8 mouse cellular contexts compared by ENCODE assay signal in genomic region chr2:145934339-145935231, GRCm38 (mm10). TPM values are rescaled to one million over a fixed set of nuclear protein-coding genes. Genes with fewer than 3 reads are reported as not detected.
DNase-seq lines count a peak whose midpoint lies in the region; ATAC-seq and TF ChIP-seq lines count a peak whose summit lies in the region.

Gene Cfap61, plus strand, starts transcription at chr2:145934784.
Gene Crnkl1, minus strand, starts transcription at chr2:145935014.

- no peaks in the 10 kb centered on the region for H3K9me3 ChIP-seq in hindbrain, postnatal 0 days (ENCODE audit: low read length)

- intact Hi-C loops in gastrocnemius, adult 2 months (cut with DNase I): loop anchor here (1.0 kb wide), 1 partner anchor 235 kb away; no protein-coding TSS in a partner anchor
- intact Hi-C loops in left cerebral cortex, adult 2 months (cut with DNase I): loop anchor here (5.0 to 10.0 kb wide), 2 partner anchors 578 to 1110 kb away; partner anchors contain the start of gene Ralgapa2

- peak within 1 kb of the TSS; percentile 87 for H3K4me3 ChIP-seq in gastrocnemius, adult 2 months
- peak within 1 kb of the TSS; percentile 86 for H3K4me3 ChIP-seq in hindbrain, postnatal 0 days (ENCODE audit: low read length)
- peak within 1 kb of the TSS; percentile 74 for H3K4me3 ChIP-seq in left cerebral cortex, adult 2 months

- peak within 1 kb of the TSS; percentile 87 for H3K27ac ChIP-seq in gastrocnemius, adult 2 months
- H3K27ac ChIP-seq in hindbrain, postnatal 0 days: no peak within 1 kb of the TSS
- H3K27ac ChIP-seq in left cerebral cortex, adult 2 months: peak within 1 kb of the TSS; percentile 69

- H3K4me1 ChIP-seq in hindbrain, postnatal 0 days (ENCODE audit: insufficient read depth, low read length): peaks cover 9% of the 10 kb centered on the region; the same call in 1 of the 2 replicates

- no peak for TF ChIP-seq CTCF in gastrocnemius, adult 2 months (IDR thresholded peaks at IDR 0.05)
- no peak for TF ChIP-seq CTCF in hindbrain, postnatal 0 days (IDR thresholded peaks at IDR 0.05; ENCODE audit: low read depth)
- no peak for TF ChIP-seq CTCF in left cerebral cortex, adult 2 months (IDR thresholded peaks at IDR 0.05)

- H3K4me2 ChIP-seq in hindbrain, postnatal 0 days (ENCODE audit: low read depth, low read length): peak within 1 kb of the TSS; percentile 97

- H3K9ac ChIP-seq in hindbrain, postnatal 0 days (replicated peaks; ENCODE audit: low read length): peak within 1 kb of the TSS; percentile 68

- H3K36me3 ChIP-seq in hindbrain, postnatal 0 days (ENCODE audit: insufficient read depth, low read length): peaks cover 20% of the 10 kb centered on the region

- H3K27me3 ChIP-seq in hindbrain, postnatal 0 days (ENCODE audit: insufficient read depth, low read length): no peaks in the 10 kb centered on the region

- peak; percentile 97 for DNase-seq in ZHBTc4 (ENCODE audit: low read depth, low spot score)
- peak; percentile 95 for DNase-seq in gastrocnemius, adult 2 months
- DNase-seq in hindbrain, postnatal 0 days (ENCODE audit: low spot score): peak; percentile 98
- DNase-seq in left cerebral cortex, adult 2 months (ENCODE audit: extremely low spot score in 1 of 2, low spot score in 2 of 2): peak; percentile 93
- peak; percentile 95 to 98 for DNase-seq in right cerebral cortex, adult 2 months (ENCODE audit: low spot score in 2 of 2)
- peak; percentile 94 for DNase-seq in urinary bladder, postnatal 14 days (ENCODE audit: low spot score)

- peak; percentile 98 for ATAC-seq in common myeloid progenitor, adult 5-6 weeks (replicated peaks; ENCODE audit: low read depth, poor library complexity, severe bottlenecking)
- ATAC-seq in hindbrain, postnatal 0 days: peak; percentile 99
- peak; percentile 99 for ATAC-seq in megakaryocyte, adult 5-6 weeks (ENCODE audit: poor library complexity, severe bottlenecking)

- WGBS in hindbrain, postnatal 0 days: under 1% methylated on average over 61 of the region's 61 CpGs

RNA-seq across cellular contexts. Expression of gene Cfap61, which starts in this region (rescaled TPM):
- 0.34 TPM in 1 of 2 replicates, not detected in the other for total RNA-seq in common myeloid progenitor, adult 5-6 weeks (2017)
- total RNA-seq in gastrocnemius, adult 2 months (2021): not detected
- total RNA-seq in hindbrain, postnatal 0 days (2014; rRNA removed): 2.6 and 4.1 TPM in 2 replicates
- polyA plus RNA-seq in hindbrain, postnatal 0 days (2015; fragmentation: Nextera tagmentation; extraction: Ambion mirVana): 3.7 and 5.4 TPM in 2 replicates
- 1 to 10 TPM; 3.5 to 3.6 TPM for total RNA-seq in left cerebral cortex, adult 2 months (2021)
- 0.07 TPM in 1 of 2 replicates, not detected in the other for total RNA-seq in megakaryocyte, adult 5-6 weeks (2015)
- total RNA-seq in megakaryocyte, adult 5-6 weeks (2017): 0.24 and 0.44 TPM in 2 replicates

RNA-seq across cellular contexts. Expression of gene Crnkl1, which starts in this region (rescaled TPM):
- 56.3 and 78.7 TPM in 2 replicates for total RNA-seq in common myeloid progenitor, adult 5-6 weeks (2017)
- total RNA-seq in gastrocnemius, adult 2 months (2021): 10 to 100 TPM; 13.3 to 18.0 TPM
- 12.3 and 14.6 TPM in 2 replicates for total RNA-seq in hindbrain, postnatal 0 days (2014; rRNA removed)
- 15.1 and 19.6 TPM in 2 replicates for polyA plus RNA-seq in hindbrain, postnatal 0 days (2015; fragmentation: Nextera tagmentation; extraction: Ambion mirVana)
- total RNA-seq in left cerebral cortex, adult 2 months (2021): 10 to 100 TPM; 20.6 to 21.1 TPM
- 29.9 and 34.4 TPM in 2 replicates for total RNA-seq in megakaryocyte, adult 5-6 weeks (2015)
- 69.6 and 73.9 TPM in 2 replicates for total RNA-seq in megakaryocyte, adult 5-6 weeks (2017)
